Mouse (Mus musculus) cerebellum, adult 2 months (tissue): ENCODE measurements at regions not wholly inside any gene's neighbourhood (a gene's known extent, or its start where the extent isn't known, plus 50 kb on each side); places are given as distances from the start of the nearest gene placed in this dataset.

Experiments used
- DNase-seq, 2 experiments: peaks; one replicate each; pipeline ENCODE4 v3.0.0; 2021
- H3K27ac ChIP-seq: fragments of 200-500 bp; 2 replicates; pipeline ENCODE4 v1.5.1; 2012; ENCODE audit warnings: low read length, control low read depth, inconsistent platforms; ENCODE audit not compliant: insufficient read depth
- H3K27me3 ChIP-seq: fragments of 200-500 bp; 2 replicates; pipeline ENCODE4 v1.6.1; 2012; ENCODE audit warnings: inconsistent platforms, mild to moderate bottlenecking, low read length, moderate library complexity; ENCODE audit not compliant: control insufficient read depth, insufficient read depth
- H3K4me1 ChIP-seq: fragments of 200-500 bp; 2 replicates; pipeline ENCODE4 v1.6.1; 2011; ENCODE audit warnings: low read length; ENCODE audit not compliant: control insufficient read depth, insufficient read depth
- H3K4me3 ChIP-seq: fragments of 200-500 bp; replicated peaks from 2 replicates; pipeline ENCODE3; 2011; ENCODE audit warnings: mild to moderate bottlenecking, low read depth, low read length, control low read depth; ENCODE audit not compliant: insufficient read depth
- CTCF ChIP-seq: fragments of 200-500 bp; IDR thresholded peaks from 2 replicates; pipeline ENCODE4 v1.5.1; 2011; ENCODE audit warnings: low read depth, mild to moderate bottlenecking, control low read depth, low read length, moderate library complexity, borderline replicate concordance; ENCODE audit not compliant: insufficient read depth
- POLR2A ChIP-seq: fragments of 200-500 bp; IDR thresholded peaks from 2 replicates; pipeline ENCODE4 v1.6.1; 2011; ENCODE audit warnings: low read length, control low read depth, borderline replicate concordance; ENCODE audit not compliant: insufficient read depth
- WGBS: fragments of 180-500 bp; shearing (Covaris S2); methylation state at CpG from one replicate; pipeline ENCODE4 v1.1.7; 2018; 5-methylcytosine and 5-hydroxymethylcytosine counted together

DNA sequence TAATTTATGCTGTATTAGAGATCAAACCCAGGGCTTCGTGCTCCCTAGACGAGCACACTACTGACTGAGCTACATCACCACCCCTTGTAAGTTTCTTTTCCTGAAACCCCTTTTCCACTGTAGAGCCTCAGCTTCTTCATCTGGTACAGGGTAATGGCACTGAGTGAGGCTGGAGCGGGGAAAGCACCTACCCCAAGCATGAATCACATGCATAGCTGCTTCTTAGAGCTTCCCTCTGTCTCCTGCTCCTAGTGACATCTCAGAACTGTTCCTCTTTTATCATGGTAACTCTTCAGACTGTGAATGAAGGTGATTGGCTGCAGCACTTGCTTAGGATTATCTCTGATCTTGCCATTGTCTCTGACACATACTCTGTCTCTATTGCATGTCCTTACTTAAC, 182.8 kb downstream of the Icos start:
- TF ChIP-seq POLR2A (no peak), CTCF (no peak)
- no peak overlapping the region for H3K4me3 ChIP-seq
- WGBS, result 89% methylated on average over 3 of the region's 3 CpGs
- H3K27me3 ChIP-seq, result no peaks in the 10 kb centered on the region
- no peak overlapping the region for H3K27ac ChIP-seq
- H3K4me1 ChIP-seq, result no peaks in the 10 kb centered on the region
- DNase-seq, result no peak

GRCm38 (mm10) chr1:61164271-61164670, 186.5 kb downstream of the Icos start:
- no peaks in the 10 kb centered on the region for H3K27me3 ChIP-seq
- 24% methylated on average over 2 of the region's 2 CpGs for WGBS
- H3K27ac ChIP-seq, result no peak overlapping the region
- no peak overlapping the region for H3K4me3 ChIP-seq
- DNase-seq, result peak in 1 of 2 experiments; percentile 29
- no peak for TF ChIP-seq CTCF
- no peak for TF ChIP-seq POLR2A
- H3K4me1 ChIP-seq, result no peaks in the 10 kb centered on the region

DNA sequence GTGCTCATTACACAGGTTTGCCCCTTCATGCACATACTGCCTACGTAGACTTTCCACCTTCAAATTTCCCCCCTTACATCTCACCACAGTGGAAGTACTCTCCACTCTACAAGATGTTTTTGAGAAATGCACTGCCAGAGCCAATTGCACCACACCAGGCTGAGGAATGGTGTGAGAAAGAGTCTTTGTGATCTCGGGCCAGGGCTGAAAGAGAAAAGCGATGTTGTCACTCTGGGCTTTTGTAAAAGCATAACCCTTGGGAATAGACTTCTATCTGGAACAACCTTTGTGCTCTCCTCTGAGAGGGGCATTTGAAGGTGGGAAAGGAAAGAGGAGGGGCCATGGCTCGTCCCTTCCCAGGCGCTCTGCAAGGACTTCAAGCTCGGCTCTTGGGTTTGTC, 194.2 kb downstream of the Icos start:
- H3K4me1 ChIP-seq, result no peaks in the 10 kb centered on the region
- H3K27me3 ChIP-seq, result no peaks in the 10 kb centered on the region
- no peak for TF ChIP-seq CTCF
- TF ChIP-seq POLR2A, result no peak
- no peak for DNase-seq
- H3K27ac ChIP-seq, result no peak overlapping the region
- no peak overlapping the region for H3K4me3 ChIP-seq
- WGBS, result 78% methylated on average over 6 of the region's 6 CpGs

GRCm38 (mm10) chr1:61172946-61173345, 195.2 kb downstream of the Icos start:
- 46% methylated on average over 6 of the region's 6 CpGs for WGBS
- H3K27me3 ChIP-seq, result no peaks in the 10 kb centered on the region
- no peaks in the 10 kb centered on the region for H3K4me1 ChIP-seq
- TF ChIP-seq POLR2A (no peak), CTCF (no peak)
- DNase-seq, result no peak
- no peak overlapping the region for H3K27ac ChIP-seq
- H3K4me3 ChIP-seq, result no peak overlapping the region

DNA sequence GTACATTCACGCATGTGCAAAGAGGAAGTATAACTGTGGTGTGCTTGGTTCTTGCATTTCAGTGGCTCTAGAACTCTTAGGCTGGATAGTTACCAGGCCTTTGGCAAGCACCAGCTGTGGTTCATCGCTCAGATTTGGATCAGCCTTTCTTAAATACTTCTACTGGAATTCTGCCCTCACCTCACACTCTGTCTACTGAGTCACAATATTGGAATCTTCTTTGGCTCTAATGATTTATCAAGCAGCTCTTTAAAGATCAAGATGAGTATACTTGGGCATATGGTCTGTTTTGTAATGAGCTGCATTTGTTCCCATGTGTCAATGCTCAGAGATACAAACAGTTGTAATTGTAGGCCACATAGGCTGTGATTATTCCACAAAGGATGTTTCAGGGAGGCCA, 197.5 kb downstream of the Icos start:
- H3K27me3 ChIP-seq, result no peaks in the 10 kb centered on the region
- no peak for DNase-seq
- TF ChIP-seq POLR2A (no peak), CTCF (no peak)
- H3K4me3 ChIP-seq, result no peak overlapping the region
- 68% methylated on average over 2 of the region's 2 CpGs for WGBS
- no peak overlapping the region for H3K27ac ChIP-seq
- H3K4me1 ChIP-seq, result no peaks in the 10 kb centered on the region

DNA sequence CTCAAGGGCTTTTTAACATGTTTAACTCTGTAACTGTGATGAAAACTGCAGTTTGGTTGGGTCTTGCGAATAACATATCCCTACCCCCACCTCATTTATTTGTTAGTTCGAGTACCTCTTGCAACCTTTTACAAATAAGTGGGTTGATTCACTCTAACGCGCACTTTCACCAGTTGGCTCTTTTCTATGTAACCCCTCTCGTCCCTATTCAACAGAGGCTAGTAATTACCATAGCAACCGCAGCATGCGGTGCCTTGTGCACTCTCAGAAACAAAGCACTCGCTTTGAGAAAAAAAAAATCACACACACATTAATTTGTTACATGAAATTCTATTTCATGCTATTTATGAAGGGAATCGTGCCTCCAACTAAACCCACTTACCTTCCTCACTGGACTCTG, 201.7 kb downstream of the Icos start:
- WGBS, result 44% methylated on average over 9 of the region's 9 CpGs
- TF ChIP-seq POLR2A (no peak), CTCF (no peak)
- Histone ChIP-seq H3K27me3 (no peaks in the 10 kb centered on the region), H3K27ac (no peak overlapping the region), H3K4me1 (no peaks in the 10 kb centered on the region), H3K4me3 (no peak overlapping the region)
- DNase-seq, result no peak

GRCm38 (mm10) chr1:61181099-61181821, 203.5 kb downstream of the Icos start:
- no peak overlapping the region for H3K4me3 ChIP-seq
- TF ChIP-seq CTCF, result peak; percentile 94
- no peak for TF ChIP-seq POLR2A
- no peaks in the 10 kb centered on the region for H3K27me3 ChIP-seq
- no peak overlapping the region for H3K27ac ChIP-seq
- 28% methylated on average over 15 of the region's 15 CpGs for WGBS
- no peaks in the 10 kb centered on the region for H3K4me1 ChIP-seq
- DNase-seq, result peak; percentile 81 to 90

DNA sequence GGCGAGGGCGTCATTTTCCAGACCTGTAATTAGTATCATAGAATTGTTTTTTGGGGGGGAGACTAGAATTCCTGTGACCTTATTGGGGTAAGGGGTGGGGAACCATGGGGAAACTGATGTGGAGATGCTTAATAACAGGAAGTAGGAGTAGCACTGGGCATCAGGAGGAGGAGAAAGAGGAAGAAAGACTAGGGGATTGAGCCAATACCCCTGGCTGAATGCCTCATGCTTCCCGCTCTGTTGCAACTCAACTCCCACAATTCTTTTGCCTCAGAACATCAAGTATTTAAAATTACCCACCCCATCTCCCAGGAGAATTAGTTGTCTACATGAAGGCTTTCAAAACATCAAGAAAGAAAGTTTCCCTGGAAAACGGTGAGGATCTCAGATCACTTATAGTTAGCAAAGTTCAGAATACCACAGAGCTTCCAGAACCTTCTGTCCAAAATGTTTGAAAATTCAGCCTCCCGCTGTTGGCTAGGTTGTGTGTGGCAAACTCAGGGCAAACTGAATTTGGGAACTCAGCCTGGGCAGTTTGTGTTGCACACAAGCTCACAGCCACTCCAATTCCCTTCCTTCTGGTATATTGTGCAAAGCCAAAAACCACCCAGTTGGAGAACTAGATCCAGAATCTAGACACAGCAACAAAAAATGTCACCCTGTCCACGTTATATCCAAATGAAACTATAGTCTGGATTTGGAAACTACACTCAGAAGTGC, 209.8 kb downstream of the Icos start:
- no peak overlapping the region for H3K4me3 ChIP-seq
- TF ChIP-seq CTCF (no peak), POLR2A (no peak)
- DNase-seq, result no peak
- WGBS, result 55% methylated on average over 6 of the region's 6 CpGs
- no peaks in the 10 kb centered on the region for H3K27me3 ChIP-seq
- H3K27ac ChIP-seq, result no peak overlapping the region
- no peaks in the 10 kb centered on the region for H3K4me1 ChIP-seq
